Mouse (Mus musculus): ENCODE data around the gene Ttc28. TPM values are rescaled to one million over a fixed set of nuclear protein-coding genes. Genes with fewer than 3 reads are reported as not detected.
A peak's percentile ranks its signal among the peaks of the same experiment; 100 is the strongest.

The Ttc28 gene
- polyA plus RNA-seq, 1 experiment from 2014 or later, result 12.9 TPM

- 90% methylated on average over 7 of the region's 7 CpGs for WGBS
- no peak overlapping the region for H3K9ac ChIP-seq (ENCODE audit: low read length)
Observed at GRCm38 (mm10) chr5:110976721-110977120, 97.1 kb downstream of the Ttc28 start.

GRCm38 (mm10) chr5:110977796-110978195 is 98.2 kb downstream of the Ttc28 start:
- Histone ChIP-seq H3K27me3 (ENCODE audit: control insufficient read depth, insufficient read depth, low read length) (no peaks in the 10 kb centered on the region), H3K4me1 (ENCODE audit: control insufficient read depth, insufficient read depth, low read length) (peaks cover 11% of the 10 kb centered on the region; the same call in 1 of the 2 replicates), H3K4me2 (ENCODE audit: low read depth, severe bottlenecking) (no peak overlapping the region), H3K9me3 (ENCODE audit: control insufficient read depth, low read length) (no peaks in the 10 kb centered on the region), H3K36me3 (ENCODE audit: control insufficient read depth, insufficient read depth, low read length) (no peaks in the 10 kb centered on the region; the same call in 1 of the 2 replicates), H3K9ac (ENCODE audit: low read length) (no peak overlapping the region), H3K27ac (replicated peaks; ENCODE audit: low read depth, low read length) (no peak overlapping the region), H3K4me3 (ENCODE audit: low read depth, low read length) (no peak overlapping the region)
- DNase-seq (ENCODE audit: low spot score) (no peak), ATAC-seq (ENCODE audit: insufficient number of reproducible peaks, low FRiP score, low TSS enrichment, low read depth) (no peak)
- 81% methylated on average over 4 of the region's 4 CpGs for WGBS

More at GRCm38 (mm10) chr5:110976721-110977120, 97.1 kb downstream of the Ttc28 start:
- Histone ChIP-seq H3K4me2 (ENCODE audit: low read depth, severe bottlenecking) (no peak overlapping the region), H3K4me3 (ENCODE audit: low read depth, low read length) (no peak overlapping the region), H3K4me1 (ENCODE audit: control insufficient read depth, insufficient read depth, low read length) (peaks cover 7% of the 10 kb centered on the region; the same call in 1 of the 2 replicates), H3K9me3 (ENCODE audit: control insufficient read depth, low read length) (no peaks in the 10 kb centered on the region), H3K27ac (replicated peaks; ENCODE audit: low read depth, low read length) (no peak overlapping the region), H3K36me3 (ENCODE audit: control insufficient read depth, insufficient read depth, low read length) (no peaks in the 10 kb centered on the region; the same call in 1 of the 2 replicates), H3K27me3 (ENCODE audit: control insufficient read depth, insufficient read depth, low read length) (no peaks in the 10 kb centered on the region)
- ATAC-seq (ENCODE audit: insufficient number of reproducible peaks, low FRiP score, low TSS enrichment, low read depth) (no peak), DNase-seq (ENCODE audit: low spot score) (no peak)

- WGBS, result 3% methylated on average over 9 of the region's 9 CpGs
- no peaks in the 10 kb centered on the region; the same call in 1 of the 2 replicates for H3K36me3 ChIP-seq (ENCODE audit: control insufficient read depth, insufficient read depth, low read length)
- no peaks in the 10 kb centered on the region for H3K27me3 ChIP-seq (ENCODE audit: control insufficient read depth, insufficient read depth, low read length)
- DNase-seq (ENCODE audit: low spot score) (peak; percentile 86), ATAC-seq (ENCODE audit: insufficient number of reproducible peaks, low FRiP score, low TSS enrichment, low read depth) (peak; percentile 80; the same call in 1 of the 2 replicates)
- peak overlapping the region; percentile 76 for H3K9ac ChIP-seq (ENCODE audit: low read length)
- peak overlapping the region; percentile 63 for H3K4me3 ChIP-seq (ENCODE audit: low read depth, low read length)
- H3K9me3 ChIP-seq (ENCODE audit: control insufficient read depth, low read length), result no peaks in the 10 kb centered on the region
- H3K4me1 ChIP-seq (ENCODE audit: control insufficient read depth, insufficient read depth, low read length), result peaks cover 11% of the 10 kb centered on the region; the same call in 1 of the 2 replicates
- peak overlapping the region; percentile 87 for H3K4me2 ChIP-seq (ENCODE audit: low read depth, severe bottlenecking)
- peak overlapping the region; percentile 86 for H3K27ac ChIP-seq (replicated peaks; ENCODE audit: low read depth, low read length)
Observed at GRCm38 (mm10) chr5:110978461-110978860, 98.9 kb downstream of the Ttc28 start.

- H3K27me3 ChIP-seq (ENCODE audit: control insufficient read depth, insufficient read depth, low read length), result no peaks in the 10 kb centered on the region
- H3K27ac ChIP-seq (replicated peaks; ENCODE audit: low read depth, low read length), result peak overlapping the region; percentile 86
- H3K4me2 ChIP-seq (ENCODE audit: low read depth, severe bottlenecking), result peak overlapping the region; percentile 87
- no peaks in the 10 kb centered on the region for H3K9me3 ChIP-seq (ENCODE audit: control insufficient read depth, low read length)
- peaks cover 11% of the 10 kb centered on the region; the same call in 1 of the 2 replicates for H3K4me1 ChIP-seq (ENCODE audit: control insufficient read depth, insufficient read depth, low read length)
- H3K4me3 ChIP-seq (ENCODE audit: low read depth, low read length), result peak overlapping the region; percentile 63
- ATAC-seq (ENCODE audit: insufficient number of reproducible peaks, low FRiP score, low TSS enrichment, low read depth), result peak; percentile 33; the same call in 1 of the 2 replicates
- DNase-seq (ENCODE audit: low spot score), result peak; percentile 72
- peak overlapping the region; percentile 76 for H3K9ac ChIP-seq (ENCODE audit: low read length)
- H3K36me3 ChIP-seq (ENCODE audit: control insufficient read depth, insufficient read depth, low read length), result no peaks in the 10 kb centered on the region; the same call in 1 of the 2 replicates
- under 1% methylated on average over 101 of the region's 104 CpGs for WGBS
Observed at GRCm38 (mm10) chr5:110979011-110979860, 99.6 kb downstream of the Ttc28 start.

- ATAC-seq (ENCODE audit: insufficient number of reproducible peaks, low FRiP score, low TSS enrichment, low read depth), result no peak
Observed at GRCm38 (mm10) chr5:110979861-110980346, 100.3 kb downstream of the Ttc28 start.

GRCm38 (mm10) chr5:110980576-110980975 is 101.0 kb downstream of the Ttc28 start:
- H3K36me3 ChIP-seq (ENCODE audit: control insufficient read depth, insufficient read depth, low read length), result no peaks in the 10 kb centered on the region
- peaks cover 11% of the 10 kb centered on the region; the same call in 1 of the 2 replicates for H3K4me1 ChIP-seq (ENCODE audit: control insufficient read depth, insufficient read depth, low read length)
- peak overlapping the region; percentile 63 for H3K4me3 ChIP-seq (ENCODE audit: low read depth, low read length)
- DNase-seq (ENCODE audit: low spot score) (no peak), ATAC-seq (ENCODE audit: insufficient number of reproducible peaks, low FRiP score, low TSS enrichment, low read depth) (no peak)
- H3K27me3 ChIP-seq (ENCODE audit: control insufficient read depth, insufficient read depth, low read length), result no peaks in the 10 kb centered on the region
- peak overlapping the region; percentile 87 for H3K4me2 ChIP-seq (ENCODE audit: low read depth, severe bottlenecking)
- no peak overlapping the region for H3K27ac ChIP-seq (replicated peaks; ENCODE audit: low read depth, low read length)
- WGBS, result 62% methylated on average over 5 of the region's 5 CpGs
- no peak overlapping the region for H3K9ac ChIP-seq (ENCODE audit: low read length)
- H3K9me3 ChIP-seq (ENCODE audit: control insufficient read depth, low read length), result no peaks in the 10 kb centered on the region

More at GRCm38 (mm10) chr5:110979861-110980346, 100.3 kb downstream of the Ttc28 start:
- peak overlapping the region; percentile 87 for H3K4me2 ChIP-seq (ENCODE audit: low read depth, severe bottlenecking)
- no peak overlapping the region for H3K27ac ChIP-seq (replicated peaks; ENCODE audit: low read depth, low read length)
- H3K4me1 ChIP-seq (ENCODE audit: control insufficient read depth, insufficient read depth, low read length), result peaks cover 11% of the 10 kb centered on the region; the same call in 1 of the 2 replicates
- no peaks in the 10 kb centered on the region for H3K27me3 ChIP-seq (ENCODE audit: control insufficient read depth, insufficient read depth, low read length)
- H3K36me3 ChIP-seq (ENCODE audit: control insufficient read depth, insufficient read depth, low read length), result no peaks in the 10 kb centered on the region
- peak overlapping the region; percentile 76 for H3K9ac ChIP-seq (ENCODE audit: low read length)
- peak; percentile 75 for DNase-seq (ENCODE audit: low spot score)
- peak overlapping the region; percentile 63 for H3K4me3 ChIP-seq (ENCODE audit: low read depth, low read length)
- no peaks in the 10 kb centered on the region for H3K9me3 ChIP-seq (ENCODE audit: control insufficient read depth, low read length)
- under 1% methylated on average over 14 of the region's 14 CpGs for WGBS

GRCm38 (mm10) chr5:110982436-110982835 is 102.8 kb downstream of the Ttc28 start:
- Histone ChIP-seq H3K4me3 (ENCODE audit: low read depth, low read length) (no peak overlapping the region), H3K27me3 (ENCODE audit: control insufficient read depth, insufficient read depth, low read length) (no peaks in the 10 kb centered on the region), H3K9me3 (ENCODE audit: control insufficient read depth, low read length) (no peaks in the 10 kb centered on the region), H3K9ac (ENCODE audit: low read length) (no peak overlapping the region), H3K36me3 (ENCODE audit: control insufficient read depth, insufficient read depth, low read length) (no peaks in the 10 kb centered on the region), H3K4me1 (ENCODE audit: control insufficient read depth, insufficient read depth, low read length) (peaks cover 11% of the 10 kb centered on the region; the same call in 1 of the 2 replicates), H3K4me2 (ENCODE audit: low read depth, severe bottlenecking) (no peak overlapping the region), H3K27ac (replicated peaks; ENCODE audit: low read depth, low read length) (no peak overlapping the region)
- DNase-seq (ENCODE audit: low spot score), result no peak
- 69% methylated on average over 3 of the region's 3 CpGs for WGBS
- no peak for ATAC-seq (ENCODE audit: insufficient number of reproducible peaks, low FRiP score, low TSS enrichment, low read depth)

GRCm38 (mm10) chr5:110984136-110984681 is 104.6 kb downstream of the Ttc28 start:
- no peaks in the 10 kb centered on the region for H3K9me3 ChIP-seq (ENCODE audit: control insufficient read depth, low read length)
- DNase-seq (ENCODE audit: low spot score) (no peak), ATAC-seq (ENCODE audit: insufficient number of reproducible peaks, low FRiP score, low TSS enrichment, low read depth) (no peak)
- H3K27me3 ChIP-seq (ENCODE audit: control insufficient read depth, insufficient read depth, low read length), result no peaks in the 10 kb centered on the region
- 85% methylated on average over 6 of the region's 6 CpGs for WGBS
- H3K27ac ChIP-seq (replicated peaks; ENCODE audit: low read depth, low read length), result no peak overlapping the region
- H3K4me1 ChIP-seq (ENCODE audit: control insufficient read depth, insufficient read depth, low read length), result peaks cover 11% of the 10 kb centered on the region; the same call in 1 of the 2 replicates
- no peak overlapping the region for H3K4me2 ChIP-seq (ENCODE audit: low read depth, severe bottlenecking)
- no peak overlapping the region for H3K4me3 ChIP-seq (ENCODE audit: low read depth, low read length)
- no peaks in the 10 kb centered on the region for H3K36me3 ChIP-seq (ENCODE audit: control insufficient read depth, insufficient read depth, low read length)
- no peak overlapping the region for H3K9ac ChIP-seq (ENCODE audit: low read length)
